9 mouse cellular contexts compared by ENCODE assay signal in the genomic region with DNA sequence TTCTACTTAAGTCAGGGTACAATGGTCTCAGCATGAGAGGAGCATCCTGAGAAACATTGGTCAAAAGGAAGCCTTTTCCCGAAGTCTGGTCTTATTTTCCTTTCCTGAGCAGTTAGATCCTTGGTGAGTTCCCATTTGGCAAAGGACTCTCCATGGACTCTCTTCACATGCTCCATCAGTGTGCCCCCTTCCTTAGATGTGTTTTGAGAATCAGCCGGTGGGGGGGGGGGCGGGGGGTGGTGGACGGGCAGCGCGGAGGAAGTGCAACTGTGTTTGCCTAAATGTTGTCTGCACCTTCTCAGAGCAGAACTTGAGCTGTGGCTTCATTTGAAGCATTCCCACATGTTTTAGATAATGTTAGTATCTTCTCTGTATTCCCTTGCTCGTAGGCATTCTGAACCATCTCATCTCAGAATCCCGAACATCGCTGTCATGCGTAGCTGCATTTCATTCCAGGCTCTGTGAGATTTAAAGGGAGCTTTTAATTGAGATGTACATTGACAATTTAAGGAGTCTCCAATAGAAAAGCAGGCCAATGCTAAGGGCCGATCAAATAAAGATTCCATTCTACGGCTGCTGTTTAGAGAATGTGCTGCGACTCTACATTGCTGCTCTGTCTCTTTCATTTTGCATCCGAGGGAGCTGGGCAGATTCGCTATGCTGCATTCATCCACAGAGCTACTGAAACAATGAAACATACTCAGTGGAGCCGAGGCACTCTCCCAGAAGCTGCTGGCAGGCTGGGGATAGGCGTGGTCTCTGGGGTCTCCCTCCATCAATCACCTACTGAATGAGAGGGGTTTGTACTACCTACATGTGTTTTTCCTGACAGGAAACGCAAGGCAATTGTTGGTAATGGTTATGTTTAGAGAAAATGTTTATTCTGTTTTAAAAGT.
DNase-seq lines count a peak whose midpoint lies in the region; ATAC-seq lines count a peak whose summit lies in the region.
"Had no signal": no experiment of that assay in that cellular context is flagged by ENCODE, and none has a peak within 500 bp of the region (broad histone marks: within the 10 kb centered on the region; RNA-seq: fewer than 3 reads in every experiment).

No protein-coding gene starts in this region.

- H3K9me3 ChIP-seq in forebrain, embryonic 16.5 days (ENCODE audit: control insufficient read depth, low read length): no peaks in the 10 kb centered on the region

- peak overlapping the region; percentile 5 for H3K4me2 ChIP-seq in forebrain, embryonic 16.5 days (ENCODE audit: low read length)

- intact Hi-C loops in left cerebral cortex, postnatal 25 days (cut with DNase I): no loop called here

- H3K27me3 ChIP-seq in forebrain, embryonic 16.5 days (replicated peaks; ENCODE audit: control insufficient read depth, insufficient read depth, low read length): no peaks in the 10 kb centered on the region

- H3K36me3 ChIP-seq in forebrain, embryonic 16.5 days (ENCODE audit: control insufficient read depth, insufficient read depth): no peaks in the 10 kb centered on the region

- H3K27ac ChIP-seq in forebrain, embryonic 16.5 days (ENCODE audit: low read length): no peak overlapping the region

- no peaks in the 10 kb centered on the region for H3K4me1 ChIP-seq in forebrain, embryonic 16.5 days (replicated peaks; ENCODE audit: control insufficient read depth, insufficient read depth, low read length)

- H3K4me3 ChIP-seq in forebrain, embryonic 16.5 days (replicated peaks; ENCODE audit: low read length): 0 out of 2 replicates have a peak overlapping the region, but pooled peaks have one; percentile 10

- WGBS in forebrain, embryonic 16.5 days: 55% methylated on average over 18 of the region's 18 CpGs

- peak; percentile 91 for ATAC-seq in forebrain, embryonic 16.5 days
- ATAC-seq in activated CD4-positive, CD25-positive, alpha-beta regulatory T cell, adult 4 months: no peak

- H3K9ac ChIP-seq in forebrain, embryonic 16.5 days (replicated peaks; ENCODE audit: low read depth, low read length): 0 out of 2 replicates have a peak overlapping the region, but pooled peaks have one; percentile 7

- DNase-seq in brain, embryonic 18.5 days (ENCODE audit: low read depth, low spot score): peak; percentile 8
- peak; percentile 24 to 51 for DNase-seq in left cerebral cortex, postnatal 25 days (ENCODE audit: low spot score in 2 of 2)
- peak; percentile 30 for DNase-seq in neural tube, embryonic 10.5 days (ENCODE audit: extremely low spot score, low spot score)
- no peak for DNase-seq in kidney, adult 18-20 months
- DNase-seq in gastrocnemius, postnatal 4 days (ENCODE audit: low spot score in 2 of 2): no peak
- no peak for DNase-seq in gastrocnemius, adult 18-20 months (ENCODE audit: low spot score)
- DNase-seq: kidney, adult 2 months had no signal

Comparison
In these comparisons a context has a peak if more than half of its experiments do, and no peak if none do; other contexts are left out.
1. DNase-seq: peak in brain, embryonic 18.5 days (single experiment), left cerebral cortex, postnatal 25 days (2 of 2) and neural tube, embryonic 10.5 days (single experiment); none in kidney, adult 18-20 months (single experiment), gastrocnemius, postnatal 4 days (0 of 2) and gastrocnemius, adult 18-20 months (single experiment).